Mouse (Mus musculus): ENCODE data around the gene Ccdc43. TPM values are rescaled to one million over a fixed set of nuclear protein-coding genes. Genes with fewer than 3 reads are reported as not detected.

Ccdc43 gene
- polyA plus RNA-seq (2012) = 8.7 and 9.4 TPM in 2 replicates

DNA sequence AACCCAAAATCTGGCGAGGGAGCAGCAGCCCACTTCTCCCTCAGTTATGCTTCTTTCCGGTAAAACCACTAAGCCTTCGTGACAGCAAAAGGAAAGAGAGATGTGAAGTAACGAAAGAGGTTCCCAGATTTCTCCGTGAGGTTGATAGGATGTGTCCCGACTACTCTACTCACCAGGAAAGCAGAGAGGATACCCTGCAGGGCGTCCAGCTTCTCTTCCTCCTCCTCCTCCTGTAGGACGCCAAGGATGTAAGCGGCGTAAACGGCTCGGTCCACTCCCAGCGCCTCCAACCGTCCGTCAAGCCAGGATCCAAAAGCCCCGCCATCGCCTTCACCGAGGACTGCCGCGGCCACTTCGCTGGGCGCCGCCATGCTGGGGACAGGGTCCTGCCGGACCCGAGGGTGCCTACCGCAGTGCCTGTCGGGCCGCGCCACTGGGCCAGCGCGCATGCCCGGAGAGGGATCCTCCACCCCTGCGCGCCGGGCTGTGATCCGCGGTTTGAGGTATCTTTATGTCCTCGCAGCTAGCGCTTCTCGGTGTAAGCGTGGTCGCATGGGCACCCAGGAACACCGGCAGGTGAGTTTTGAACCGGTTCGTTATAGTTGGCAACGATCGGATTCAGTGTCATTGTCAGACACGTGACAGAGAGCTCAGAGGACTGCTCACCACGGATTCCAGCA is at the start of gene Ccdc43:
TSS of gene Ccdc43 (minus strand) at position 445 of the 680 bp plus-strand sequence.

DNA sequence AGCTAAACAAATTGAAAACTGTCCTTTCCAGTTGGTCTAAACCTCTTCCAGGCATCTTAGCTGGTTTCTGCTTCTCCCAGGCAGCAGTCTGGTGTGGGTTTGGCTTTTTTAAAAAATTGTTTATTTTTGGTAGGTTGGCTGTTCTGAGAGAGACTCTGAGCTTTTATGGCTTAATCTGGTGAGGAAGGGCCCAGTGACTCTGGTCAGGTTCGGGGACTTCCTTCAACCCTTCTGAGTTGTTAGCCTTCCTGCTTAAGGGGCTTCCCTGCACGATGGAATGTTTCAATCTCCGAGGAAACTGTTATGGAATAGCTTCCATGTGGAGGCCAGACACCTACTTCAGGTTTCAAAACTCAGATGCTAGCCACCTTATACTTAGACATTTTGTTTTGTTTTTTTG is 34.2 kb downstream of the Ccdc43 start, which contains the start of gene Meioc:
TSS of gene Meioc (plus strand) at position 301 of the 400 bp plus-strand sequence.

Other genes starting within 250 kb of the Ccdc43 start
- 113 and 212 TPM in 2 replicates for gene Itga2b, start 227.7 kb downstream of the Ccdc43 start, polyA plus RNA-seq (2012)
- gene Gpatch8, start 141.4 kb downstream of the Ccdc43 start, polyA plus RNA-seq (2012) = 9.8 and 11.9 TPM in 2 replicates
- not detected in 2 replicates for gene Gm11627, start 118.3 kb downstream of the Ccdc43 start, polyA plus RNA-seq (2012)
- 0.18 and 0.24 TPM in 2 replicates for gene Fzd2, start 93.4 kb downstream of the Ccdc43 start, polyA plus RNA-seq (2012)
- not detected in 2 replicates for gene Meioc, start 34.1 kb downstream of the Ccdc43 start, polyA plus RNA-seq (2012)
- 4.3 and 8.7 TPM in 2 replicates for gene Adam11, start 63.7 kb upstream of the Ccdc43 start, polyA plus RNA-seq (2012)
- not detected in 2 replicates for gene Gjc1, start 121.9 kb upstream of the Ccdc43 start, polyA plus RNA-seq (2012)
- not detected in 2 replicates for gene Higd1b, start 138.1 kb upstream of the Ccdc43 start, polyA plus RNA-seq (2012)
- gene Eftud2, start 183.2 kb upstream of the Ccdc43 start, polyA plus RNA-seq (2012) = 180 and 239 TPM in 2 replicates
- gene Ccdc103, start 183.4 kb upstream of the Ccdc43 start, polyA plus RNA-seq (2012) = 0.19 TPM in 1 of 2 replicates, not detected in the other
- not detected in 2 replicates for gene Fam187a, start 187.4 kb upstream of the Ccdc43 start, polyA plus RNA-seq (2012)
- gene Gfap, start 203.1 kb upstream of the Ccdc43 start, polyA plus RNA-seq (2012) = 0.02 and 0.06 TPM in 2 replicates
- 19.7 and 21.6 TPM in 2 replicates for gene Kif18b, start 227.3 kb upstream of the Ccdc43 start, polyA plus RNA-seq (2012)
- gene C1ql1, start 248.9 kb upstream of the Ccdc43 start, polyA plus RNA-seq (2012) = 0.06 and 0.60 TPM in 2 replicates